Mouse (Mus musculus) embryonic fibroblast, embryonic 13.5 days (primary cell): ENCODE measurements around the gene Mindy2.

Source experiments
- CTCF ChIP-seq: IDR thresholded peaks from 2 replicates; pipeline ENCODE4 v1.5.1; 2011; ENCODE audit warnings: mild to moderate bottlenecking, control low read depth, low read length, moderate library complexity, borderline replicate concordance; ENCODE audit not compliant: insufficient read depth
- POLR2A ChIP-seq: IDR thresholded peaks from 2 replicates; pipeline ENCODE4 v1.6.1; 2011; ENCODE audit warnings: low read depth, mild to moderate bottlenecking, control low read depth, low read length, moderate library complexity

DNA sequence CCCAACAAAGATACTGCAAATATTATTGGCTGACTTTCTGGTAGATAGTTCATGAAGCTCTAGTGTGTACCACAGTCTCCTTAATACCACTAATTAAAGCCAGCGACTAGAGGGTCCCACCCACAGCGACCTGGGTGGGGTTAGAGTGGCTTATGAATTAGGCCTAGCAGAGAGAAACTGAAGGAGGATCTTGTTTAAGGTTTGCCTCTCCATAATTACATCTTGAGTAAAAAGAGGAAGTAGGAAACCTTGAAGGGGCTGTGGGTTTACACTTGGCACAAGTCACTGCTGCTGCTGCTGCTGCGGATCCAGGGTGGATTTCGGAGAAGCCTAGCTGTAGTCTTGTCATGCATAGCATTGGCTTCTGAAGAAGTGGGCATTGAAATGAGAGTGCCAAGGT, 66.2 kb downstream of the Mindy2 start:
- TF ChIP-seq POLR2A (no peak), CTCF (no peak)
